Mouse (Mus musculus): Measurements from ENCODE around the gene Pmp22.

The Pmp22 gene

DNA sequence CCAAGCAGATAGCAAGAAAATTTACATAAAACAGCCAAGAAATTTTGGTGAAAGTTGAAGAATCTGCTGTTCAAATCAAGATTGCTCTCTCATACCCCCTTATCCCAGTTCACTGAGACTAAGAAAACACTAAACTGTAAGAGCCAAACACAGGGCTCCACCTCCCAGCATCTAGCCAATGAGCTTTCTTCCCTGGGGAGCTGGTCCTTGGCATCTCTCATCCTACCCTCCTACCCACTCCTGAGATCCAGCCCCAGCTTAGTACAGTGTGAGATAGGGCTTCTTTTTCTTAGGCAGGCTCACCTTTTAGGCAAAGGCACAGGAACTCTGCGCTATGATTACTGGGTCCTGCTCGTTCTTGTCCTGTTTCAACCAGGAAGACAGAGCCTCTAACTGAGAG, 34.0 kb downstream of the Pmp22 start:
- DNase-seq (ENCODE audit: low spot score in 2 of 2): peak in 1 of 2 experiments; percentile 61

DNA sequence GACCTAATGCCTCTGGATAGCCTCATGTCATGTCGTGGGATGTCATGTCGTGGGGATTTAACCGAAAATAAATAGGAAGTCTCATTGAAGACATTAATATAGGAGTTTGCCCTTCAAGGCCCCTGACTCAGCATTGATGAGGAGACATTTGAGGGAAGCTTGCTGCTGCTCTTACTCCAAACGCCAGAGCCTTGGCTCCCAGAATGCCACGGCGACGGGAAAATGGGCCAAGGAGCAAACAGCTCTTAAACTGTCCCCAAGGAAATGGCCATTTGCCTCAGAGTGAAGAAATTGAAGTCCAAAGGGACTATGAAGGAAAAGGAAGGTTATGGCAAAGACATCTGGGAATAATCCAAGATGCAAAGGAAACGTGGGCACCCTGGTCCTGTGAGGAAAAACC, 34.8 kb downstream of the Pmp22 start:
- DNase-seq (ENCODE audit: low spot score in 2 of 2): peak in 1 of 2 experiments; percentile 52

DNA sequence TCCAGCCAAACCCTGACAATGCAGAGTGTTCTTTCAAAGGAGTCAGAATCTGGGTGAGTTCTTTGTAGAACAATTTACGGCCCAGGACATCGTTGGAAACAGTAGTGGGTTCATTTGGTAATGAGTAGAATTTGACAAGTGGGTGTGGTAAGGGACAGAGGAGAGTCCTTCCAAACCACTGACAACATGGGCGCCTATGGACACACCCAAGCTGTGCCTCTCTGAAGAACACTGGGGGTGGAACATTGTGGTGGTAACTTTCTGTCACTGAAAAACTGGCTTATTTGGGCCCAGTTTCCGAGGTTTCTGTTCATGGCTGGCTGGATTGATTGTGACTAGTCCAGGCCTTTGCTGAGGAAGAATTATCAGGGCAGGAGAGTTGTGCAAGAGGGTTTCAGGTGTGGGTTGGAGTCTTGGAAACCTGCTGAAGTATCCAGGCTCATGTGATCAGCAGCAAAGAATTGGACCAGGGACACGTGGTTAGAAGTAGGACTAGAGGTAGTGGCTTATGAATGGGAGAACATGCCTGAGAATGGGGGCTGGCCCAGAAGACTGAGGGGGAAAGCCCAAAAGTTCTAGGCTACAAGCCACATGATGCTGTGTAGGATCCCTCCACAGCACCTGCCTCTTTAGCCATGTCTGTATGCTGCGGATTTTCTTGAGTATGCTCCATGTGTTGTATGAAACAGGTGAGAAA, 35.4 kb downstream of the Pmp22 start:
- DNase-seq (ENCODE audit: low spot score in 2 of 2): no peak

DNA sequence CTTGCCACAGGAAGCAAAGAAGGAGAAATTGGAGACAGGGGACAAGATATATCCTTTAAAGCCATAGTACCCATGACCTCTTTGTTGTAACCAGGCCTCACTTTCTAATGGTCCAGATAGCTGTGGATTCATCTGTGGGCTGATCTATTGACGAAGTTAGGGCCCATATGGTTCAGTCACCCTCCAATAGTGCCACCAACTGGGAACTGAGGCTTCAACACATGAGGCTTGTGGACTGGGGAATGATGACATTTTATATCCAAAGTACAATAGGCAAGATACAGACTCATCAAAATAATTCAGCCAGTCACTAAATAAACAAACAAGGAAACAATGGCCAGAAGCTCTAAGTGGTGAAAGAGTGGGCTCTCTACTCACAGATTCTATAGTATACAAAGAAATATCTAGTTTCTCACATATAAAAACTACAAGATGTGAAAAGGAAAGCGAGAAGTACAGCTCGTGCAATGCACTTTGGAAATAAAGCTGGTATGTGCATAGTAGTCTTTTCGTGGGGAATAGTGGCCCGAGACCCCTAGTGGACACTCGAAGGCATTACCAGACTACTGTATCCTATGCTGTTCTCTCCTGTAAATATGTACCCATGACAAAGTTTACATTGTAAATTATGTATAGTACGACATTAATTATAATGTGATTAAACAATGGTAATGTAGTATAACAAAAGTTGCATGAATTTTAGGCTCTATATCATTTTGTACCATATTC, 36.1 kb downstream of the Pmp22 start:
- no peak for DNase-seq (ENCODE audit: low spot score in 2 of 2)

DNA sequence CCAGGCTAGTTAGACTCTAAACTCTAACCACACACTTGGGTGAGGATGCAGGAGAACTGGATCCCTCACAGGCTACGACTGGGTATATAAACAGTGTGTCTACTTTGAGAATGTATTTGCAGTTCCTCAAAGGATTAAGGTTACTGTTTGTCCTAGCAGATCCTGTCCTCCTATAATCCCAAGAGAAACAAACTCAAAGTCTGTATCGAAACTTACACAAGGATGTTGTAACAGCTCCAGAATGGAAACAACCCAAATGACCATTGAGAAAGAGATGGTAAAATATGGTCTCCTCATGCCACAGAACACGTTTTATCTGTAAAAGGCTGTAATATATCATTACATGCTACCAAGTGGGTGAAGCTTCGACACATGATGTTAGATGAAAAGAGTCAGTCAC, 39.0 kb downstream of the Pmp22 start:
- no peak for DNase-seq (ENCODE audit: low spot score in 2 of 2)

DNA sequence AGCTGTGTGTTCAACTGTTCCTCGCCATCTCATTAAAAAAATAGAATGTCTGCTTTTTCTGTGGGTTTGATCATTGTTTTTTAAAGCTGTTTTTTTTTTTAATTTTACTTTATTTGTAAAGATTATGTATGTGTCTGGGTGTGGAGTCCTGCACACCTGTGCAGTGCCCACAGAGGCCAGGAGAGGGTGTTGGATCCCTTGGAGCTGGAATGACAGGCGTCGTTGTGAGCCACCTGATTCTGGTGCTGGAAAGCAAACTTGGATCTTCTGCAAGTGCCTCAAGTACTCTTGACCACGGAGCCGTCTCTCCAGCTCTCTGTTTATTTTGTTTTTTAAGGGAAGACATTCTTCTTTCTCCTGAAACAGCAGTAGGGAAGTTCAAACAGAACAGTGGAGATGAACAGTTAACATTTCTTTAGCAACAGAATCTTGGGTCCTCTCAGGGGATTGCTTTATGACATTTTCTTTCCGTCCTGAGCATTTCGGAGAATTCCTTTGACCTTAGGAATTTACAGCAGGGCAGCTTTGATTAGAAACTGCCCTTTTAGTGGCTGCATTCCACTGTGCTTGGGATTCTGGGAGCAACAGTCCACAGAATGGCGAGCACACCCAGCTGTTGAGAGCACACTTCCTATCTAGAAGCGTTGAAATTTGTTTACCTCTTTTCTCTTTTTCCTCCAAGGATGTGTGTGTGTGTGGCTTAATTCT, 39.9 kb downstream of the Pmp22 start:
- DNase-seq (ENCODE audit: low spot score in 2 of 2): no peak

DNA sequence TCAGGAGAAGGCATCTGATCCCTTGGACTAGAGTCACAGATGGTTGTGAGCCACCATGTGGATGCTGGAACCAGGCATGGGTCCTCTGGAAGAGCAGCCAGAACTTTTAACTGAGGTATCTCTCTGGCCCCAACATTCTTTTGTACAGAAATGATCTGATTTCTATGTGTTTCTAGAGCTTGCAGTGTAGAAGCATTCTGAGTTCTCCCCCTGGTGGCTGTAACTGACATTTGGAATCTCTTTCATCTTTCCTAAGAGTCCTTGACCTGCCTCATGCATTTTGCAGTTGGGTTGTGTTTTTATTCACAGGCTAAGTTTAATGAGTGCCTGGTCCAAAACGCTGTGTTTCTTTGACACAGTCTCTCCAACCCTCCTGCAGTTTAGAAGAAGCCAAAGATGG, 43.2 kb downstream of the Pmp22 start:
- no peak for DNase-seq (ENCODE audit: low spot score in 2 of 2)

DNA sequence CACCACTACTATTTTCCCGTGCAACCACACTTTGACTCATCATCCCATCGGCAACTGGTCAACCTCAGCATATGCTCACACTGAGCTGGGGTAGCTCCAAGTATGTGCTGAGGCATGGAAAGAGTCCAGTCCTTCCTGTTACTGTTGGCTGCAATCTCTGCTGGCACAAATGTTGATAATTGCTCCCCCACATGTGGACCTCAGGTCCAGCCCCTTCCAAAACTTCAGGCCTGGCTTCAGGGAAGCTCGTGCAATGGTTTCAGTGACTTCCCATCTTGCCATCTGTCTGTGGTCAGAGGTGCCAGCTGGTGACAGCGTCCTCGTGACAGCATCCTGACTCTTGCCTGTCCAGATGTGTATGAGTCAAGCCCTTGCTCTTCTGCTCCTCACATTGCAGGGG, 44.8 kb downstream of the Pmp22 start:
- peak in 1 of 2 experiments; percentile 52 for DNase-seq (ENCODE audit: low spot score in 2 of 2)

DNA sequence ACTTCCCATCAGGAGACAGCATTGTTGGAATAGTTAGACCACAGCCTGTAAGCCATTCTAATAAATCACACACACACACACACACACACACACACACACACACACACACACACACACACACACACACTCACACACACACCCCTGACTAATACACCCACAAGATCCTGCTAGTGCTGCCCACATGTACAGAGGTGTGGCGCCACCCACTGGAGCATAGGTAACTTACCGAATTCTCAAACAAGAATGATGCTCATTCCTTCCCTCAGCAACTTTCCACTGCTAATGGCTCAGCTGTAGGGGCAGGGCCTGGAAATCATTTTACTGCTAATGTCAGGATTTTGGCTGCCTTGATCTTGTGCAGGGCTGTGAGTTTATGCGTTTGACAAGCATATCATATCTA, 46.5 kb downstream of the Pmp22 start:
- DNase-seq (ENCODE audit: low spot score in 2 of 2): no peak

DNA sequence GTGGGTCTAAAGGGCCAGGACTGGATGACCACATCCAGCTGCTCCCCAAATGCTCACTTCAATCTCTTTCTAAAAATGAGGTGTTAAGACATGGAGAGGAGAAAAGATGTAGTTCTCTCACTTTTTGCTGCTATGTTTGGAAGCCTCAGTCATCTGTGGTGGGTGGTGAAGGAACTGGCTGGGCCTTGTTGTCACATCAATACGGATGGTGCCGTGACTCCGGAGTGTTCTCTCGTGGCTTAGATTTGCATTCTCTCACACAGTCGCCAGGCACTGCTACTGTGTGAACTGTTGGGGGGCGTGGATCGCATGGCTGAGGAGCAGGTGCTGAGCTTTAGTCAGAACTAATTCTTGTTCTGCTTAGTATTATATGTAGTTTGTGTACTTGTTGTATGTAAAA, 47.6 kb downstream of the Pmp22 start:
- DNase-seq (ENCODE audit: low spot score in 2 of 2): no peak

DNA sequence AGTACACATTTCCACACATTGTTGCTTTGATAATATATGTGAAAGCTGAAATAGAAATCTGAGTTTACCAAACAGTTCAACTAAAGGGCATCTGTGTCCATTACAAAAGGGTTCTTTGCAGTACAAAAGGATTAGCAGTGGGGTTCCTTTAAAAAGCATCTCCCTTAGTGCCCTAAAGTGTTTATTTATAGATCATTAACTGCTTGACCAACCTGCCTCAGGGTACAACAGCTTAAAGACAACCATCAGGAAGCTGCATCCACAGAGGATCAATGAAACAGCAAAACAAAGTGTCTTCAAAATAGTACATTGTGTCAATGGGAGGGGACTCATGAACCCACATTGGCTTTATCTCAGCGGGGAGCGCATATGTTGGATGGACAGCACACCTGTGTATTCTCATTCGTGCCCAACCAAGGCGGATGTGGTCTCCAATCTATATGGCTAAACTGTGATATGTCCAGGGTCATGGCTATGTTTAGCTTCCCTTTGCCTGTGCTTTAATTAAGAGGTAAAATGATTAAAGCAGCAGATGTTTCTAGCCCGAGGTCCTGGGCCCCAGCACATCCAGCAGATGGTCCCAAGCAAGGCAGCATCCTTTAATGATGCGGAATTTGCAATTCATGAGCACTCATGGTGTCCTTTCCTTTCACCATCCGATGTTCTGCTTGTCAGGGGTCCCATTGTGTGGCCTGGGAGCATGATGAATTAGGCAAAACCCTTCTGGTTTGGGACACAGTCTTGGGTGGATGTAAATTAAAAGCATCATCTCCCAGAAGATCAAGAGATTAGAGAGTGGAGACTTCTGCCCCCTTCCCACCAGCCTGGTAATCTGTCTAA, 51.7 kb downstream of the Pmp22 start:
- DNase-seq (ENCODE audit: low spot score in 2 of 2): no peak

DNA sequence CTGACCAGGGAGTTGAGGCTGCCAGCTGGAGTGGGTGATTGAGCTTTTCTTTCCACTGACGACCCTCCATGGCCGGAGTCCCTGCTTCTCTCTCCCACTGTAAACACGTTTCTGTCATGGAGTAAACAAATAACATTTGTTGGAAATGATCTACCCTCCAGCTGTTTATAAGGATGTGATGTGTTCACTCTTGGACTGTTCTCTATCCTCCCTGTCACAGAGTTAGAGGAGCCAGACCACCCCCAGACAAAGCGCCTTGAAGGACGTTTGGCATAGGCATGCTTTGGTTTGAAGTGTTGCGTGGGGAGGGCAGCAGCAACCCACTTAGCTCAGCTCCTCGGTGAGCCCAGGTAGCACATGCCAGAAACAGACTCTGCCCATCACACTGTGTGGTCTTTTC, 60.0 kb downstream of the Pmp22 start:
- DNase-seq (ENCODE audit: low spot score in 2 of 2): no peak

DNA sequence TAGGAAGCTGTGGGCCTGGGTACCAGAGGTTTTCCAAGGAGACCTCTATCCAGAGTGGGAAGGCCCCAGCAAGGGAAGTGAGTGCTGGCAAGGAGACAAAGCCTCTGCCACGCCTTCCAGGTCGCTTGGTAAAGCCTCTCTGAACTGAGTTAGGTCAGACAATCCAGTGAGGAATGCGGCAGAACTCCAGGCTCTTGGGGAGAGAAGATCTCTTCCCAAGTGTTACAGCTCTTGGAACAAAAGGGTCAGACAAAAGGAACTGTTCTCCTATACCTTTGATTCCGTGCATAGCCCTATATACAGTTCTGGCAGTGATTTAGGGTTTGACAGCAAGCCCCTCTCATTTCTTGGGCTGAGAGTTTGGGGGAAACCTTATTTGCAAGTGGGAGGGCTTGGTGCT, 69.3 kb downstream of the Pmp22 start:
- no peak for DNase-seq (ENCODE audit: low spot score in 2 of 2)

DNA sequence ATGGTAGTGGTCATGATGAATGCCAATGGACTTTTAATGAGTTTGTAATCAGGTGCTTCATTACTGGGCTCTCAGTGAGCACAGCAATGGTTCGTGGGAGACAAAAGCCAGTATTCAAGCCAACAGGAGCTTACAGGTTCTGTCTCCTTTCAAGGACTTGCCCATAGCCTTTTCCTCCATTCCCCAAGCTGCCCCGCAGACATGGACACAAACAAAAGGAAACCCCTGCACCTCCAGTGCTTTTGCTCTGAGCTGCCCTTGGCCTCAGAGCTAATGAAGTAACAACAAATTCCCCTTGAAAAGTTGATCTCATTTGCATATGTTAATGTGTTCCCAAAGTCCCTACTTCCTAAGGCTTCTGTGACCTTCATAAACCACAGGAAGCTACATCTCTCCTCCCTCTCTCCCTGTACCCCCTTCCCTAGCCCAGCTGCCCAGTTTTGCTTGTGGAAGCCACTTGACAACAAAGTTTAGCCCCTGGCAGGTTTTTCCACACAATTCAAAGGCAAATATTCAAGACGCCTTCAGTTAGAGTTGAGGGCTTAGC, 73.3 kb downstream of the Pmp22 start:
- no peak for DNase-seq (ENCODE audit: low spot score in 2 of 2)
